Mouse (Mus musculus) B cell, adult 2 months (primary cell): ENCODE data around the gene Tnk2.

ENCODE experiments used
- DNase-seq, 2 experiments: peaks; one replicate each; pipeline ENCODE4 v3.0.0; 2022

The Tnk2 gene

GRCm38 (mm10) chr16:32680806-32681205, 37.1 kb downstream of the Tnk2 start:
- DNase-seq: no peak

DNA sequence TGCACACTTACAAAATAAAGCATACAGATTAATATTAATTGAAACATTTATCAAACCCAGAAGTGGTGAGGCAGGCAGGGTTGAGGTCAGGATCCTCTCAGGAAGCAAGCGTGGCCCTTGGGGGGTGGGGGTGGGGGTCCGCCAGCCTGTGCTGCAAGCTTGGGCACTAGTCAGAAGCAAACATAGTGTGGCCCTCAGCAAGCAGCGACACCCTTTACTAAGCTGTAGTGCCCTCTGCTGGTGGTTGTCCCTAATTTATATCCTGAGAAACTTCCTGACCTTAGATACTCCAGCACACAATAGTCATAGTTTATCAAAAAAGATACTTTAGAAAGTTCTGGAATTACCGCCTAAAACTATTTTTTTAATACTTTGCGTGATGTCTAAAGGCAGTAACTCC, 38.5 kb downstream of the Tnk2 start:
- peak; percentile 76 to 80 for DNase-seq

DNA sequence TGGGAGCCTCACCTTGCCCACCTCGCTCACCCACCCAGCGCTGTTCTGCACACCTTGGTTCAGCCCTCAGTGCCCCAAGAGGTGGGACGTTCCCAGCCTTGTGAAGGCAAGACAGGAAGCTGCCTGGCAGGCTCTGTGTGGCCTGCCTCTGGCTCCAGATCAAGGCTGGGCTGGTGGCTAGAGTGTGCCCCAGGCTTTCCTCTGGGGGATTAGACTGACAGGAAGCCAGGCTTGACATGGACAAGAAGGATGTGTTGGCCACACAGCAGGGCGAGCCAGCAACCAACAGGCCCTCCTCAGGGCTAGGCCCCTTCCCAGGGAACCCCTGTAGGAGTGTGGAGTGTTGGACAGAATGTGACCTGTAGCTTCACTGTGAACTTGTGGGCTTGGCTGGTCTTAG, 39.2 kb downstream of the Tnk2 start:
- DNase-seq: no peak

GRCm38 (mm10) chr16:32683343-32683742, 39.7 kb downstream of the Tnk2 start:
- peak; percentile 53 to 58 for DNase-seq

- no peak for DNase-seq
These were observed 41.7 kb downstream of the Tnk2 start for GRCm38 (mm10) chr16:32685405-32685804.

DNA sequence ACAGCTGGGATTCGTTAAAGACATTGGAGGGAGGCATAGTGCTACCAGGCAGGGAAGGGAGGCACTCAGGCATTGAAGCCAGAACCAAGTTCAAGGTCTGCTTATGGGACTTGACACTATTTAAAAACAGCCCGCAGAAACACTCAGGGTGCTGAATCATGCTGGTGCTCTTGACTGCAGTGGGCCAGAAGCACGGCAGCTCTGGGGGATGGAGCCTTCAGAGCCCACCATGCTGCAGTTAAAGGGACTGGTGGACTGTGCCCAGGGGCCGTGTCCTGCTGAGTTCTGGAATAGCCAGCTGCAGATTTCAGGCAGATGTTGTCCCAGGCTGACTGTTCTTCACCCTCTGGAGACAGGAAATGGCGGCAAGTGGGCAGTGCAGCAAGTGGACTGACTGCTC, 42.3 kb downstream of the Tnk2 start:
- no peak for DNase-seq

DNA sequence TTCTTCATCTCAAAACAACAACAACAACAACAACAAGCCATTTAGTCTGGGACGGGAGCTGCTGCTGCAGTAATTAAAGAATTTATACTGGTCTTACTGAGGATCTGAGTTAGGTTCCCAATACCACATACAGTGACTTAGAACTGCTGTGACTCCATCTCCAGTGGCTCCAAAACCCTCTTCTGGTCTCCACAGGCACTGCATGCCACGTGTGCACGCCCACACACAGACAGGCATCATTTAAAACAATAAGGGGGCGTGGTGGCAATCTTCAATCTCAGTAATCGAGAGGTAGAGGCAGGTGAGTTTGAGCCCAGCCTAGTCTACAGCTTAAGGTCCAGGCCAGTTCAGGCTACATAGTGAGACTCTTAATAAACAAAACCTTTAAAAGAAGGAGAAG, 43.5 kb downstream of the Tnk2 start:
- DNase-seq: no peak

DNA sequence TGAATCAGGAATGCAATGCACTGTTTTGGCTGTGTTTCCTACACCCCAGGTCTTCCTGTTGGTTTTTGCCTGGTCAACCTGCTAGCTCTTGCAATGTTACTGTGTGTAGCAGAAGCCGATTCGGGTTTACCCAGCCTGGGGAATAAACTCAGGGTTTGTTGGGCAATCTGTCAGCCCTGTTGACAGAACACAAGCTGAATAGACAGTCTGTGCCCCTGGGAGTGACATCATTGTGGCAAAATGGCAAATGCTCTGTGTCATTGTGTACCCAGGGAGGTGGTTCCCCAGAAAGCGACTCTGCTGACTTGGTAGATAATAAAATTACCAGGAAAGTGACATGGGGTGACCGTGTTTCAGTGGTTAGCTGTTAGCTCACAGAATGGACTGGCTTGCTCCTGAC, 45.1 kb downstream of the Tnk2 start:
- DNase-seq: no peak

GRCm38 (mm10) chr16:32689501-32689900, 45.8 kb downstream of the Tnk2 start:
- peak; percentile 83 for DNase-seq

DNA sequence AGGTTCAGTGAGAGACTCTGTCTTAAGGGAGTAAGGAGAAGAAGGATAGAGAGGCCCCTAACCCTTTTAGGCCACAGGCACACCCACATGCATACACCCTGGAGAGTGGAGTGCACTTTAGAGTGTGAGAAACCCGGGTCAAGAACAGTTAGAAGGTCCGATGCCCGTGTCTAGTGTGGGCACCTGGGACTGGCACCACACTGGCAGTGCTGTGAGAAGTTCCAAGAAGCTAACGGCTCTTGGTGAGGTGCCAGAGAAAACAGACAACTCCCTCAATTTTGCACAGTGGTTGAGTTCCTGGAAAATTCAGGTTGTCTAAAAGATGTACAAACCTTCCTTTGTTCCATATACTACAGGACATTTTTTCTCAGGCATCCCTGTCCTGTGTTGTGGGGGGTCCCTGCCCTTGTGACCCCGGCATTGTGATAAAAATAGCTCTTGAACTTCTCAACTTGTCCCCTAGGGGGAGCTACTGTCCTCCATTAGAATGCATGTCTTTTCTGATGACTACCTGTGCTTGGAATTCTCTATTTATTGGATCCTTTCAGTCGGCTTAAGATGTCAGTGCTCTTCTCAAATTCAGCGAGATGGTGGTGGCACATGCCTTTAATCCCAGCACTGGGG, 53.3 kb downstream of the Tnk2 start:
- peak; percentile 55 to 59 for DNase-seq

- no peak for DNase-seq
These were observed 54.2 kb downstream of the Tnk2 start for GRCm38 (mm10) chr16:32697665-32698446.

- DNase-seq: no peak
These were observed 54.9 kb downstream of the Tnk2 start for GRCm38 (mm10) chr16:32698550-32698949.

DNA sequence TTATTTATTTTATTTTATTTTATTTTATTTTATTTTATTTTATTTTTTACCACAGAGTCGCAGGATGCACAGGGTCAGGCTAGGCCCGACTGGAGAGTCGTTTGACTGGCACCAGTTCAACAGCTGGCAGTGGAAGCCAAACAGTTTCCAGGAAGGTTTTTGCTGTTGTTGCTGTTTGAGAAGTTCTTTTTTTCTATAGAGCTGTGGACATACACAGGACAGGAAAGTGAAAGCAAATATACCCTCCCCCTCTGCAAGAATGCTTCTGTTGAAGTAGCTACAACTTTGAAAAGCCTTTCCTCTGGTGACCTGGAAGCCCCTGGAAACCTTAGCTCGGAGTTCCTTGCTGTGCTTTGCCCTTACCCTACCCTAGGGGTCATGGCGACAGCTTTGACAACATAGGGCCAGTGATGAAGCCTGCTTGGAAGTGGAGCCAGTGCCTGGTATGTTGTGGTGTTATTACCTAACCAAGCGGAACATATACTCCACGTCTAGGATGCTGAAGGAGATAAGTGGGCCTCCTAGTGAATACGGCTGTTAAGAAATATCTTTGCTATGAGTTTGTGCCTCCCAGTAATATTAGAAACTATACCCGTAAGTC, 59.7 kb downstream of the Tnk2 start:
- no peak for DNase-seq

DNA sequence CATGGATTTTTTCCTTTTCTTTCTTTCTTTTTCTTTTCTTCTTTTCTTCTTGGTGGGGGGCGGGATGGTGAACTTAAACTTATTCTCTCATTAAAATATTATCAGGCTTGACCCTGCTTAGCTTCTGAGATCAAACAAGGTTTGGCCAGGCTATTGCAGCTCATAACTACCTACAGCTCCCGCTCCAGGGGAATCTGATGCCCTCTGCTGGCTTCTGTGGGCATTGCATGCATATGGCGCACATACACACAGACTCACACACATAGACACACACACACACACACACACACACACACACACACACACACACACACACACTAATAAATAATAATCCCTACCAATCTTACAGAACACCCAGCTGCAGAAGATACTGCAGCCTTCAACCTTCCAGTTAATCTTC, 61.9 kb downstream of the Tnk2 start:
- DNase-seq: peak; percentile 16 to 17

DNA sequence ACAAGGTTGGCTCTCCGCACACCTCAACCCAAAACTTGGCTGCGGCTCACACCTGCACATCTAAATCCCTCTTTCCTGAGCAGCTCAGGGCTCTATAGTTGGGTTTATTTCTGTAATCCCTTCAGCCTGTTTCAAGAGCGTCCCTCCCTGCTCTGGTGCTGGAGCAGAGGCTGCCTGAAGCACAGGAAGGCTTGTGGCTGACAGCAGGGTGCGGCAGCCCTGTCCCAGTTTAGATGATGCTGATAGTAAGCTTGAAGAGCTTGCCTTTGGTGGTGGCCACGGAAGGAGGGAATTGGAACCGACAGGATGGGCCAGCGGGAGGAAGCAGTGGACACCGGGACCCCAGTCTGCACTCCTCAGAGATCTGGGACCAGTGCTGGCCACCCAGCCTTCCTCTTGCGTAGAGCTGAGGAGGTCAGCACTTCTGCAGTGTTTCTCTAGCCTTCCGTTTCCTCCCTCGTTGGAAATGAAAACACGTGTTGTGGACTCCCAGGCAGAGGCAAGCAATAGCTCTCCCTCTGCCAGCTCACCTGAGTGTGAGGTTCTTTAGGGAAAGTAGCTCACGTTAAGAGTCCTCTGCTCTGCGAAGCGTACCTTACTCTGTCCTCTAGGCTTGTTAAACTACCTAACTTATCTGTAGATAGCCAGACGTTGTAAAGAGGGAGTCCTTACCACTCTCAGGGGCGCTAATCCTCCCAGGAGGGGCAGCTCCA, 63.6 kb downstream of the Tnk2 start:
- no peak for DNase-seq

DNA sequence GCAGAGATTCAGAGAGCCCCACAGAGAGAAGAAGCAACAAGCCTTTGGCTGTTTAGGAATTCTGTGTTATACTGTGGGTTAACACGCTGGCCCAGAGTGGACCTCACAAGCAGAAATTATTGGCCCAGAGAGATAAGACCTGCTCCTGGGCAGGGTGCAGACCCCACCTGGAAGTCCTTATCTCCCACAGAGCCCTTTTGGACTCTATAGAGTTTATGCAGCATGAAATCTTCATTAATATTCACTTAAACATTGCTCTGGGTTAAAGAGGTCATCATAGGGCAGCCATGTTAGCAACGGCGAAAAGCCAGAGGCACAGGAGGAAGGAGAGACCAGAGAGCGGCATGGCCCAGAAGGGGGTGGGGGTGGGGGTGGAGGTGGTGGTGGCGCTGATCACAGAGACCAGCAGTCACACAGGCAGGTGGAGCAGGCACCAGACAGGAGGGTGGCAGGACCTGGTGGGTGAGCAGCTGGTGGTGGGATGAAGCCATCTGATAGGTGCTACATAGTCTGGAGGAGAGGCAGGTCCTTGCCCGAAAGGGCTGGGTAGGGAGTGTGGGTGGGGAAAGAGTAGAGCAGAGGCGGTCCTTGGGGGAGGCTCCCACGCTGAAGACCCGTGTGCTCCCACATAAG, 64.3 kb downstream of the Tnk2 start:
- no peak for DNase-seq

- DNase-seq: no peak
These were observed 64.9 kb downstream of the Tnk2 start for GRCm38 (mm10) chr16:32708457-32709033.

DNA sequence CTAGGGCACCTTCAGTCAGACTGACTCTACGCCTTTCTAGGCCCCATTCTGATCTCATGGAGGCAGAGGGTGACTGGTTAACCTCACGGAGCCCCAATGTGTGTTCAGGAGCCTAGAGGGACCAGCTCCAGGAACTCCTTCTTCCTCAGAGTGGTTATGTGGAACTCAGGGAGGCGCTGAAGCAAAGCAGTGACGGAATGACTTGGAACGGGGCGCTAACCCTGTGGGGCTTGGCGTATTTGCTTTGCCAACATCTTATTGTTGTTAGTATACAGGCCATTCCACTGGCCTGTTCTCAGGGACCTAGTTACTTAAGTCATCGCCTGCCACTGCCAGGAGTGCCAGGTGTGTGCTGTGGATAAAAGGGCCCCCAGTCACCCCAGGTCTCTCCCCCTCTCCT, 65.4 kb downstream of the Tnk2 start:
- no peak for DNase-seq

DNA sequence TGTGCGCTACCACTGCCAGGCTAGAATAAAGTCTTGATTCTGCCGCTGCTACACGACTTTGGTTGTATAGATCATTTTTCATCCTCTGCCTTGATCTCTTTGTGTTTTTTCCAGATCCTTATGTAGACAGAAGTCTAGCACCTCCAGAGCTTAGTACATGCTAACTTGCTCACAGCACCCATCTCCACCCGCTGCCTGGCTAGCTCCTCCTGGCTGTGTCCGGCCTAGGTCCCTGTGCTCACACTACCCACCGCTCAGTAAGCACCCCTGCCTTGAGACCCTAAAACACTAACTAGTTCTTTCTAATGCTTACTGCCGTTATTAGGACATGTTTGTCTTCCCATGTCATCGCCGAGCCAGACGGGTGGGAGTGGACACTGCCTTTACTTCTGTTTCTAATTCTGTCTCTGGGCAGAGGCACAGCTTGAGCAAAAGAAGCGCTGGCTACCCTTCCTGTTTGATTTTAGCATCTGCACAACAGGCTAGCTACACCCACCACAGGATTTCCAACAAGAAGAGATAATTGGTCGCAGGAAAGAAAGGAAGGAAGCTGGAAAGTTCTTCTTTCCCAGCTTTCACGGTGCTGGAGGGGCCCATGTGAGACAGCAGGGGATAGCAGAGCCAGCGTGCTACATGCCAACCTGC, 66.9 kb downstream of the Tnk2 start:
- DNase-seq: no peak

- DNase-seq: no peak
These were observed 68.5 kb downstream of the Tnk2 start for GRCm38 (mm10) chr16:32712202-32712601.

DNA sequence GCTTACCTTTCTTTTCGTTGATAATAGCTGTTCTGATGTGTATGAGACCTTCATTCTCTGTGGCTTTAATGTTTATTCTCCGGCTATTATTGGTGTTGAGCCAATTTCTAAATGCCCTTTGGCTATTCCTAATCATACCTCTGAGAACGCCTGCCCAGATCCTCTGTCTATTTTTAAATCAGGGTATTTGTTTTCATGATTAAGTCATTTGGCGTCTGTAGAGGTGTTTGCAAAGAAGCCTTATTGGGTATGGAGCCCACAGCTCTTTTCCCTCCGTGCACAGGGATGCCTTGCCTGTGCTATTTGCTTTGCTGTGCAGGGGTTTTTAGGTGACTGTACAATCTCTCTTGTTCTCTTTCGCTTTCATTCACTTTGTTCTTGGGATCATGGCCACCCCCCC, 69.9 kb downstream of the Tnk2 start:
- no peak for DNase-seq

- DNase-seq: no peak
These were observed 71.7 kb downstream of the Tnk2 start for GRCm38 (mm10) chr16:32715364-32715763.
